Comparison of ENCODE assay signal across 10 mouse cellular contexts in the genomic region with DNA sequence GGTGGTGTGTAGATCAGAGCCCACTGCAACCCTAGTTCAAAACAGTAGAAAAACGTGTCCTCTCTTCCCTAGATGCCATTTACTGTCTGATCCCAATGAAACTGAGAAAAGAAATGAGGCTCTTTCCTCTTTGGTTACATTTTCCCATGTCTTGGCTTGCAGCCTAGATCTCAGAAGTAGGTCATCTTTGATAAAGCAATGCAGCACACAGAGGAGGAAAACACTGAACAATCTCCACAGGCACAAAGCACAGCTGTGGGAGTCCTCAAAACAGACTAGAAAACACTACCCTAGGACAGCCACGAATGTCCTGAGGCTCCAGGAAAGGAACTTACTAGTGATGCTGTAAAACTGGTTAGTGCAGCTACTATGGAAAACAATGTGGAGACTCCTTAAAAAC.
DNase-seq lines count a peak whose midpoint lies in the region; ATAC-seq lines count a peak whose summit lies in the region.
"Had no signal": no experiment of that assay in that cellular context is flagged by ENCODE, and none has a peak within 500 bp of the region (broad histone marks: within the 10 kb centered on the region; RNA-seq: fewer than 3 reads in every experiment).

No protein-coding gene starts in this region.

- H3K9me3 ChIP-seq in forebrain, embryonic 10.5 days, result no peaks in the 10 kb centered on the region
- H3K9me3 ChIP-seq: hindbrain, embryonic 10.5 days; limb, embryonic 12.5 days had no signal

- no peak overlapping the region for H3K27ac ChIP-seq in forebrain, embryonic 10.5 days
- H3K27ac ChIP-seq: hindbrain, embryonic 10.5 days; kidney, postnatal 0 days; limb, embryonic 12.5 days had no signal

- H3K4me3 ChIP-seq in forebrain, embryonic 10.5 days, result no peak overlapping the region
- H3K4me3 ChIP-seq: hindbrain, embryonic 10.5 days; limb, embryonic 12.5 days had no signal

- WGBS in forebrain, embryonic 10.5 days, result 61% methylated on average over 2 of the region's 2 CpGs

- H3K4me1 ChIP-seq in forebrain, embryonic 10.5 days, result no peaks in the 10 kb centered on the region
- H3K4me1 ChIP-seq: hindbrain, embryonic 10.5 days; limb, embryonic 12.5 days had no signal

- H3K36me3 ChIP-seq in forebrain, embryonic 10.5 days (replicated peaks), result no peaks in the 10 kb centered on the region
- H3K36me3 ChIP-seq: hindbrain, embryonic 10.5 days; limb, embryonic 12.5 days had no signal

- peak; percentile 14 for DNase-seq in layer of hippocampus, adult 11-12 months (ENCODE audit: low spot score)
- no peak for DNase-seq in layer of hippocampus, adult 9-10 months (ENCODE audit: low spot score)
- peak; percentile 29 to 67 for DNase-seq in adrenal gland, postnatal 36 days
- DNase-seq in left cerebral cortex, adult 18-20 months (ENCODE audit: low spot score in 2 of 2), result peak; percentile 55 to 56
- peak; percentile 58 for DNase-seq in telencephalon, adult 2 months (ENCODE audit: low read depth, low spot score)
- DNase-seq in forebrain, embryonic 10.5 days (ENCODE audit: extremely low spot score, low spot score), result no peak

- no peak for ATAC-seq in megakaryocyte, adult 5-6 weeks (ENCODE audit: poor library complexity, severe bottlenecking)

- no peaks in the 10 kb centered on the region for H3K27me3 ChIP-seq in forebrain, embryonic 10.5 days (ENCODE audit: poor library complexity, severe bottlenecking)
- H3K27me3 ChIP-seq: limb, embryonic 12.5 days had no signal

Comparison
In these comparisons a context has a peak if more than half of its experiments do, and no peak if none do; other contexts are left out.
1. DNase-seq: peak in layer of hippocampus, adult 11-12 months (single experiment), adrenal gland, postnatal 36 days (2 of 2), left cerebral cortex, adult 18-20 months (2 of 2) and telencephalon, adult 2 months (single experiment); none in layer of hippocampus, adult 9-10 months (single experiment) and forebrain, embryonic 10.5 days (single experiment).